Comparison of ENCODE assay signal across 24 mouse cellular contexts in genomic region chr8:126010900-126011299, GRCm38 (mm10). TPM values are rescaled to one million over a fixed set of nuclear protein-coding genes. Genes with fewer than 3 reads are reported as not detected.
DNase-seq lines count a peak whose midpoint lies in the region; ATAC-seq and TF ChIP-seq lines count a peak whose summit lies in the region.
"Had no signal": no experiment of that assay in that cellular context is flagged by ENCODE, and none has a peak within 500 bp of the region (broad histone marks: within the 10 kb centered on the region; RNA-seq: fewer than 3 reads in every experiment).

No protein-coding gene starts in this region.

- no peak for TF ChIP-seq EP300 in lung, postnatal 0 days (IDR thresholded peaks at IDR 0.05)
- no peak for TF ChIP-seq EP300 in stomach, postnatal 0 days (optimal IDR thresholded peaks at IDR 0.05)

- H3K36me3 ChIP-seq in intestine, embryonic 16.5 days (ENCODE audit: control insufficient read depth, insufficient read depth, low read length), result no peaks in the 10 kb centered on the region
- no peaks in the 10 kb centered on the region for H3K36me3 ChIP-seq in intestine, embryonic 15.5 days
- H3K36me3 ChIP-seq in lung, postnatal 0 days (ENCODE audit: insufficient read depth, low read length), result no peaks in the 10 kb centered on the region
- H3K36me3 ChIP-seq in stomach, postnatal 0 days (ENCODE audit: control insufficient read depth, insufficient read depth, low read length), result no peaks in the 10 kb centered on the region
- no peaks in the 10 kb centered on the region for H3K36me3 ChIP-seq in heart, embryonic 11.5 days (ENCODE audit: control insufficient read depth, insufficient read depth, low read length)
- no peaks in the 10 kb centered on the region for H3K36me3 ChIP-seq in midbrain, postnatal 0 days (ENCODE audit: insufficient read depth, low read length)
- H3K36me3 ChIP-seq: forebrain, embryonic 10.5 days; hindbrain, embryonic 13.5 days; limb, embryonic 12.5 days; liver, embryonic 12.5 days; midbrain, embryonic 13.5 days; neural tube, embryonic 12.5 days had no signal

- TF ChIP-seq CTCF in lung, postnatal 0 days (IDR thresholded peaks at IDR 0.05), result no peak
- TF ChIP-seq CTCF in stomach, postnatal 0 days (IDR thresholded peaks at IDR 0.05; ENCODE audit: low read depth), result no peak
- no peak for TF ChIP-seq CTCF in midbrain, postnatal 0 days (IDR thresholded peaks at IDR 0.05)

- H3K4me1 ChIP-seq in intestine, embryonic 16.5 days (ENCODE audit: control insufficient read depth, insufficient read depth, low read length), result peaks cover 15% of the 10 kb centered on the region
- peaks cover 18% of the 10 kb centered on the region for H3K4me1 ChIP-seq in intestine, embryonic 15.5 days (replicated peaks)
- H3K4me1 ChIP-seq in lung, postnatal 0 days (ENCODE audit: insufficient read depth, low read depth, low read length), result no peaks in the 10 kb centered on the region
- no peaks in the 10 kb centered on the region; the same call in 1 of the 2 replicates for H3K4me1 ChIP-seq in stomach, postnatal 0 days (replicated peaks; ENCODE audit: control insufficient read depth, insufficient read depth)
- no peaks in the 10 kb centered on the region for H3K4me1 ChIP-seq in heart, embryonic 11.5 days (ENCODE audit: control insufficient read depth, insufficient read depth, low read length)
- no peaks in the 10 kb centered on the region for H3K4me1 ChIP-seq in midbrain, postnatal 0 days (ENCODE audit: insufficient read depth, low read length)
- H3K4me1 ChIP-seq: limb, embryonic 12.5 days; liver, embryonic 12.5 days; megakaryocyte, embryonic 14.5 days; midbrain, embryonic 13.5 days; neural tube, embryonic 12.5 days had no signal

- no peak overlapping the region for H3K27ac ChIP-seq in intestine, embryonic 16.5 days (ENCODE audit: low read length)
- no peak overlapping the region for H3K27ac ChIP-seq in intestine, embryonic 15.5 days
- no peak overlapping the region for H3K27ac ChIP-seq in lung, postnatal 0 days (ENCODE audit: low read length)
- no peak overlapping the region for H3K27ac ChIP-seq in stomach, postnatal 0 days (replicated peaks)
- H3K27ac ChIP-seq in heart, embryonic 11.5 days (ENCODE audit: low read depth, low read length), result no peak overlapping the region
- H3K27ac ChIP-seq in midbrain, postnatal 0 days (ENCODE audit: low read depth, low read length), result no peak overlapping the region
- H3K27ac ChIP-seq: forebrain, embryonic 10.5 days; heart, adult 2 months; hindbrain, embryonic 13.5 days; kidney, postnatal 0 days; limb, embryonic 12.5 days; liver, embryonic 12.5 days; midbrain, embryonic 13.5 days; neural tube, embryonic 12.5 days had no signal

- WGBS in intestine, embryonic 16.5 days, result 59% methylated on average over 3 of the region's 3 CpGs
- 56% methylated on average over 3 of the region's 3 CpGs for WGBS in intestine, embryonic 15.5 days
- 62% methylated on average over 3 of the region's 3 CpGs for WGBS in lung, postnatal 0 days
- WGBS in stomach, postnatal 0 days, result 52% methylated on average over 3 of the region's 3 CpGs
- WGBS in heart, embryonic 11.5 days (ENCODE audit: insufficient replicate concordance), result 65% methylated on average over 3 of the region's 3 CpGs
- 80% methylated on average over 3 of the region's 3 CpGs for WGBS in midbrain, postnatal 0 days

- H3K27me3 ChIP-seq in intestine, embryonic 16.5 days (replicated peaks; ENCODE audit: control insufficient read depth, insufficient read depth, low read length), result no peaks in the 10 kb centered on the region
- no peaks in the 10 kb centered on the region for H3K27me3 ChIP-seq in intestine, embryonic 15.5 days (replicated peaks)
- no peaks in the 10 kb centered on the region for H3K27me3 ChIP-seq in lung, postnatal 0 days (replicated peaks; ENCODE audit: insufficient read depth, low read length)
- H3K27me3 ChIP-seq in stomach, postnatal 0 days (ENCODE audit: control insufficient read depth, insufficient read depth, low read length), result no peaks in the 10 kb centered on the region
- no peaks in the 10 kb centered on the region for H3K27me3 ChIP-seq in heart, embryonic 11.5 days (ENCODE audit: control insufficient read depth, insufficient read depth, low read length)
- H3K27me3 ChIP-seq in midbrain, postnatal 0 days (ENCODE audit: insufficient read depth, low read length), result no peaks in the 10 kb centered on the region
- H3K27me3 ChIP-seq: hindbrain, embryonic 13.5 days; limb, embryonic 12.5 days; liver, embryonic 12.5 days; megakaryocyte, embryonic 14.5 days; midbrain, embryonic 13.5 days; neural tube, embryonic 12.5 days had no signal

- H3K9ac ChIP-seq in intestine, embryonic 16.5 days (ENCODE audit: low read depth, low read length), result no peak overlapping the region
- H3K9ac ChIP-seq in intestine, embryonic 15.5 days, result no peak overlapping the region
- H3K9ac ChIP-seq in lung, postnatal 0 days (replicated peaks; ENCODE audit: low read depth), result no peak overlapping the region
- no peak overlapping the region for H3K9ac ChIP-seq in stomach, postnatal 0 days (ENCODE audit: low read length)
- no peak overlapping the region for H3K9ac ChIP-seq in heart, embryonic 11.5 days (ENCODE audit: low read depth, low read length)
- H3K9ac ChIP-seq in midbrain, postnatal 0 days (replicated peaks; ENCODE audit: low read length, poor library complexity, severe bottlenecking), result no peak overlapping the region
- H3K9ac ChIP-seq: forebrain, postnatal 0 days; hindbrain, embryonic 13.5 days; limb, embryonic 12.5 days; liver, embryonic 12.5 days; midbrain, embryonic 13.5 days; neural tube, embryonic 12.5 days had no signal

- ATAC-seq in intestine, embryonic 16.5 days, result 0 out of 2 replicates have a peak, but pooled peaks have one; percentile 14
- ATAC-seq in intestine, embryonic 15.5 days, result no peak
- ATAC-seq in lung, postnatal 0 days, result peak; percentile 19; the same call in 1 of the 2 replicates
- peak; percentile 64 for ATAC-seq in stomach, postnatal 0 days (ENCODE audit: low FRiP score, low TSS enrichment)
- ATAC-seq in heart, embryonic 11.5 days (replicated peaks; ENCODE audit: insufficient number of reproducible peaks, low FRiP score, low TSS enrichment), result no peak
- no peak for ATAC-seq in midbrain, postnatal 0 days (ENCODE audit: low FRiP score)
- ATAC-seq: forebrain, postnatal 0 days; liver, embryonic 12.5 days; midbrain, embryonic 13.5 days had no signal

- no peak overlapping the region for H3K4me3 ChIP-seq in intestine, embryonic 16.5 days (ENCODE audit: low read length)
- no peak overlapping the region for H3K4me3 ChIP-seq in intestine, embryonic 15.5 days (replicated peaks)
- H3K4me3 ChIP-seq in lung, postnatal 0 days (ENCODE audit: low read depth, low read length), result no peak overlapping the region
- no peak overlapping the region for H3K4me3 ChIP-seq in stomach, postnatal 0 days (ENCODE audit: low read depth, low read length)
- no peak overlapping the region for H3K4me3 ChIP-seq in heart, embryonic 11.5 days (ENCODE audit: low read depth, low read length)
- no peak overlapping the region for H3K4me3 ChIP-seq in midbrain, postnatal 0 days (ENCODE audit: low read depth, low read length)
- H3K4me3 ChIP-seq: forebrain, embryonic 10.5 days; heart, adult 2 months; hindbrain, embryonic 13.5 days; limb, embryonic 12.5 days; liver, embryonic 12.5 days; megakaryocyte, embryonic 14.5 days; midbrain, embryonic 13.5 days; neural tube, embryonic 12.5 days had no signal

- DNase-seq in lung, postnatal 0 days (ENCODE audit: low spot score), result no peak
- DNase-seq in lung, adult 18-20 months, result no peak
- DNase-seq in adrenal gland, postnatal 10 days, result peak; percentile 30
- peak; percentile 57 for DNase-seq in stomach, postnatal 0 days (ENCODE audit: low spot score)
- no peak for DNase-seq in midbrain, postnatal 0 days (ENCODE audit: low spot score)
- DNase-seq: cerebellum, adult 8-10 months; forebrain, postnatal 0 days; gastrocnemius, postnatal 25 days; heart, adult 2 months; heart, postnatal 36 days; lung, adult 2 months; right cerebral cortex, postnatal 14 days; thymus, postnatal 25 days had no signal

- H3K4me2 ChIP-seq in intestine, embryonic 16.5 days (ENCODE audit: low read depth, low read length), result no peak overlapping the region
- no peak overlapping the region for H3K4me2 ChIP-seq in intestine, embryonic 15.5 days (replicated peaks)
- no peak overlapping the region for H3K4me2 ChIP-seq in lung, postnatal 0 days (replicated peaks; ENCODE audit: low read depth, low read length)
- no peak overlapping the region for H3K4me2 ChIP-seq in stomach, postnatal 0 days (replicated peaks; ENCODE audit: low read depth)
- no peak overlapping the region for H3K4me2 ChIP-seq in heart, embryonic 11.5 days
- H3K4me2 ChIP-seq in midbrain, postnatal 0 days (ENCODE audit: low read depth, low read length, poor library complexity, severe bottlenecking), result no peak overlapping the region
- H3K4me2 ChIP-seq: hindbrain, embryonic 13.5 days; limb, embryonic 12.5 days; liver, embryonic 12.5 days; midbrain, embryonic 13.5 days; neural tube, embryonic 12.5 days had no signal

- H3K9me3 ChIP-seq in intestine, embryonic 16.5 days (ENCODE audit: control insufficient read depth, low read length), result no peaks in the 10 kb centered on the region
- H3K9me3 ChIP-seq in intestine, embryonic 15.5 days, result no peaks in the 10 kb centered on the region
- H3K9me3 ChIP-seq in lung, postnatal 0 days (ENCODE audit: low read length), result no peaks in the 10 kb centered on the region
- no peaks in the 10 kb centered on the region for H3K9me3 ChIP-seq in stomach, postnatal 0 days (ENCODE audit: control insufficient read depth, low read length)
- H3K9me3 ChIP-seq in heart, embryonic 11.5 days (replicated peaks; ENCODE audit: control insufficient read depth, low read length), result no peaks in the 10 kb centered on the region
- no peaks in the 10 kb centered on the region for H3K9me3 ChIP-seq in midbrain, postnatal 0 days (ENCODE audit: low read length)
- H3K9me3 ChIP-seq: forebrain, embryonic 10.5 days; hindbrain, embryonic 13.5 days; limb, embryonic 12.5 days; liver, embryonic 12.5 days; megakaryocyte, embryonic 14.5 days; midbrain, embryonic 13.5 days; neural tube, embryonic 12.5 days had no signal

RNA-seq across cellular contexts. Expression of gene Kcnk1, which starts 15.9 kb away (rescaled TPM):
- 41.5 and 47.2 TPM in 2 replicates for polyA plus RNA-seq in intestine, embryonic 16.5 days (2015; fragmentation: Nextera tagmentation; extraction: Ambion mirVana)
- polyA plus RNA-seq in intestine, embryonic 15.5 days (2015; fragmentation: Nextera tagmentation; extraction: Ambion mirVana), result 46.6 and 47.3 TPM in 2 replicates
- polyA plus RNA-seq in lung, postnatal 0 days (2015; fragmentation: Nextera tagmentation; extraction: Ambion mirVana), result 34.0 and 63.6 TPM in 2 replicates
- 1 to 10 TPM in 1 of 2 experiments, under 1 TPM in 1; 1.00 to 1.1 TPM for total RNA-seq in adrenal gland, postnatal 10 days (2021)
- 63.1 and 65.6 TPM in 2 replicates for polyA plus RNA-seq in stomach, postnatal 0 days (2015; fragmentation: Nextera tagmentation; extraction: Ambion mirVana)
- 2.3 and 4.0 TPM in 2 replicates for polyA plus RNA-seq in heart, embryonic 11.5 days (2014; fragmentation: Nextera tagmentation; extraction: Ambion mirVana)
- total RNA-seq in midbrain, postnatal 0 days (2014; rRNA removed), result 35.7 and 52.1 TPM in 2 replicates
- polyA plus RNA-seq in midbrain, postnatal 0 days (2015; fragmentation: Nextera tagmentation; extraction: Ambion mirVana), result 24.1 and 25.1 TPM in 2 replicates

Comparison
In these comparisons a context has a peak if more than half of its experiments do, and no peak if none do; other contexts are left out.
1. ATAC-seq: peak in intestine, embryonic 16.5 days (single experiment), lung, postnatal 0 days (single experiment) and stomach, postnatal 0 days (single experiment); none in intestine, embryonic 15.5 days (single experiment), heart, embryonic 11.5 days (single experiment) and midbrain, postnatal 0 days (single experiment).
2. DNase-seq: peak in adrenal gland, postnatal 10 days (single experiment) and stomach, postnatal 0 days (single experiment); none in lung, postnatal 0 days (single experiment), lung, adult 18-20 months (0 of 2) and midbrain, postnatal 0 days (single experiment).